Mouse (Mus musculus) forebrain, embryonic 14.5 days (tissue): ENCODE results near the gene Acrbp. TPM values are rescaled to one million over a fixed set of nuclear protein-coding genes. Genes with fewer than 3 reads are reported as not detected.

Experiments
- ATAC-seq: fragments of 200-750 bp; cut with Nextera tagmentation; 2 replicates; pipeline ENCODE4 v1.8.0; 2017; ENCODE audit warnings: mild to moderate bottlenecking, moderate library complexity
- DNase-seq: peaks from one replicate; pipeline ENCODE4 v3.0.0-alpha.2; 2015; ENCODE audit warnings: low spot score
- H3K27ac ChIP-seq: fragments of 300-500 bp; sonication (generic); 2 replicates; pipeline ENCODE4 v1.5.1; 2014; ENCODE audit warnings: low read depth, mild to moderate bottlenecking, control low read depth, low read length, moderate library complexity
- H3K27me3 ChIP-seq: fragments of 300-500 bp; sonication (generic); replicated peaks from 2 replicates; pipeline ENCODE4 v1.6.1; 2014; ENCODE audit warnings: low read length, control low read depth, mixed read lengths; ENCODE audit not compliant: control insufficient read depth, insufficient read depth
- H3K36me3 ChIP-seq: fragments of 300-500 bp; sonication (generic); 2 replicates; pipeline ENCODE4 v1.6.1; 2014; ENCODE audit warnings: low read length, control low read depth; ENCODE audit not compliant: control insufficient read depth, insufficient read depth
- H3K4me1 ChIP-seq: fragments of 300-500 bp; sonication (generic); 2 replicates; pipeline ENCODE4 v1.6.1; 2014; ENCODE audit warnings: antibody characterized with exemption, low read length, control low read depth; ENCODE audit not compliant: control insufficient read depth, insufficient read depth
- H3K4me2 ChIP-seq: fragments of 300-500 bp; sonication (generic); 2 replicates; pipeline ENCODE4 v1.6.1; 2014; ENCODE audit warnings: mild to moderate bottlenecking, control low read depth, low read length
- H3K4me3 ChIP-seq: fragments of 300-500 bp; sonication (generic); 2 replicates; pipeline ENCODE4 v1.5.1; 2014; ENCODE audit warnings: low read depth, low read length, control low read depth
- H3K9ac ChIP-seq: fragments of 300-500 bp; sonication (generic); 2 replicates; pipeline ENCODE4 v1.6.1; 2014; ENCODE audit warnings: mild to moderate bottlenecking, low read length, control low read depth, moderate library complexity
- H3K9me3 ChIP-seq: fragments of 300-500 bp; sonication (generic); replicated peaks from 2 replicates; pipeline ENCODE4 v1.6.1; 2016; ENCODE audit warnings: low read length, control low read depth, mixed read lengths; ENCODE audit not compliant: control insufficient read depth
- WGBS: fragments of 180-500 bp; shearing (Covaris S2); extraction: QIAGEN DNeasy Blood & Tissue Kit; methylation state at CpG from one replicate; pipeline ENCODE4 v1.1.7; 2014; 5-methylcytosine and 5-hydroxymethylcytosine counted together
- polyA plus RNA-seq: library from polyadenylated mRNA; unstranded; fragments of >200 nt; fragmentation: Nextera tagmentation; extraction: Ambion mirVana; gene quantifications from 2 replicates; pipeline ENCODE4 v1.2.1, GENCODE M21; 2014

Acrbp gene
- polyA plus RNA-seq, 1 experiment from 2014 or later: 10.2 TPM

GRCm38 (mm10) chr6:125031604-125032003, 17.9 kb upstream of the Acrbp start:
- H3K36me3 ChIP-seq: peaks cover 74% of the 10 kb centered on the region

GRCm38 (mm10) chr6:125038666-125039065, 10.8 kb upstream of the Acrbp start:
- Histone ChIP-seq H3K9me3 (no peaks in the 10 kb centered on the region), H3K27ac (no peak overlapping the region), H3K9ac (no peak overlapping the region), H3K4me3 (peak overlapping the region; percentile 20; the same call in 1 of the 2 replicates), H3K4me1 (peaks cover 6% of the 10 kb centered on the region; the same call in 1 of the 2 replicates), H3K36me3 (peaks cover 47% of the 10 kb centered on the region), H3K4me2 (peak overlapping the region; percentile 51), H3K27me3 (no peaks in the 10 kb centered on the region)
- ATAC-seq (no peak), DNase-seq (no peak)
- 95% methylated on average over 4 of the region's 4 CpGs for WGBS

More at GRCm38 (mm10) chr6:125031604-125032003, 17.9 kb upstream of the Acrbp start:
- H3K9ac ChIP-seq: no peak overlapping the region
- H3K27ac ChIP-seq: no peak overlapping the region
- 91% methylated on average over 16 of the region's 16 CpGs for WGBS
- H3K4me3 ChIP-seq: no peak overlapping the region
- no peaks in the 10 kb centered on the region for H3K9me3 ChIP-seq
- DNase-seq (no peak), ATAC-seq (no peak)
- no peaks in the 10 kb centered on the region; the same call in 1 of the 2 replicates for H3K4me1 ChIP-seq
- H3K4me2 ChIP-seq: no peak overlapping the region
- H3K27me3 ChIP-seq: no peaks in the 10 kb centered on the region

GRCm38 (mm10) chr6:125039131-125039530, 10.4 kb upstream of the Acrbp start:
- Histone ChIP-seq H3K4me2 (peak overlapping the region; percentile 51), H3K9ac (no peak overlapping the region), H3K36me3 (peaks cover 47% of the 10 kb centered on the region), H3K9me3 (no peaks in the 10 kb centered on the region), H3K4me3 (peak overlapping the region; percentile 20), H3K27ac (no peak overlapping the region), H3K4me1 (peaks cover 6% of the 10 kb centered on the region; the same call in 1 of the 2 replicates), H3K27me3 (no peaks in the 10 kb centered on the region)
- no peak for DNase-seq
- WGBS: 7% methylated on average over 8 of the region's 8 CpGs
- no peak; the same call in 1 of the 2 replicates for ATAC-seq

- Histone ChIP-seq H3K27ac (peak within 1 kb of the TSS; percentile 81), H3K27me3 (no peaks in the 10 kb centered on the region), H3K9me3 (no peaks in the 10 kb centered on the region), H3K9ac (peak within 1 kb of the TSS; percentile 80), H3K4me1 (peaks cover 6% of the 10 kb centered on the region; the same call in 1 of the 2 replicates), H3K4me3 (peak within 1 kb of the TSS; percentile 75), H3K36me3 (peaks cover 47% of the 10 kb centered on the region), H3K4me2 (peak within 1 kb of the TSS; percentile 90)
- DNase-seq (peak; percentile 99), ATAC-seq (peak; percentile 98)
- WGBS: under 1% methylated on average over 26 of the region's 26 CpGs
These were observed 9.8 kb upstream of the Acrbp start, which contains the start of gene Ing4 for GRCm38 (mm10) chr6:125039533-125040153. Gene Ing4 (plus strand): TSS chr6:125039760.

- peak overlapping the region; percentile 80 for H3K9ac ChIP-seq
- peak overlapping the region; percentile 90 for H3K4me2 ChIP-seq
- WGBS: 22% methylated on average over 7 of the region's 7 CpGs
- no peaks in the 10 kb centered on the region for H3K27me3 ChIP-seq
- peak overlapping the region; percentile 75 for H3K4me3 ChIP-seq
- H3K36me3 ChIP-seq: peaks cover 47% of the 10 kb centered on the region
- DNase-seq (no peak), ATAC-seq (no peak)
- no peaks in the 10 kb centered on the region for H3K9me3 ChIP-seq
- H3K4me1 ChIP-seq: peaks cover 6% of the 10 kb centered on the region; the same call in 1 of the 2 replicates
- H3K27ac ChIP-seq: 0 out of 2 replicates have a peak overlapping the region, but pooled peaks have one; percentile 81
These were observed 9.3 kb upstream of the Acrbp start for GRCm38 (mm10) chr6:125040221-125040620.

- Histone ChIP-seq H3K27me3 (no peaks in the 10 kb centered on the region), H3K4me1 (peaks cover 6% of the 10 kb centered on the region; the same call in 1 of the 2 replicates), H3K27ac (no peak overlapping the region), H3K4me3 (no peak overlapping the region), H3K4me2 (peak overlapping the region; percentile 90; the same call in 1 of the 2 replicates), H3K36me3 (peaks cover 47% of the 10 kb centered on the region), H3K9ac (no peak overlapping the region), H3K9me3 (no peaks in the 10 kb centered on the region)
- 90% methylated on average over 7 of the region's 7 CpGs for WGBS
- no peak for DNase-seq
- no peak for ATAC-seq
These were observed 8.4 kb upstream of the Acrbp start for GRCm38 (mm10) chr6:125041047-125041446.

- no peak overlapping the region for H3K9ac ChIP-seq
- H3K36me3 ChIP-seq: peaks cover 46% of the 10 kb centered on the region
- no peaks in the 10 kb centered on the region for H3K9me3 ChIP-seq
- 97% methylated on average over 7 of the region's 7 CpGs for WGBS
- H3K4me1 ChIP-seq: peaks cover 6% of the 10 kb centered on the region; the same call in 1 of the 2 replicates
- no peak overlapping the region for H3K4me2 ChIP-seq
- ATAC-seq: no peak
- no peak for DNase-seq
- no peaks in the 10 kb centered on the region for H3K27me3 ChIP-seq
- no peak overlapping the region for H3K4me3 ChIP-seq
- H3K27ac ChIP-seq: no peak overlapping the region
These were observed 7.4 kb upstream of the Acrbp start for GRCm38 (mm10) chr6:125042081-125042480.

- no peak overlapping the region for H3K27ac ChIP-seq
- ATAC-seq (peak; percentile 69), DNase-seq (peak; percentile 90)
- H3K4me3 ChIP-seq: no peak overlapping the region
- H3K36me3 ChIP-seq: peaks cover 82% of the 10 kb centered on the region
- 28% methylated on average over 5 of the region's 5 CpGs for whole genome bisulfite sequencing
- H3K4me1 ChIP-seq: no peaks in the 10 kb centered on the region
- H3K27me3 ChIP-seq: no peaks in the 10 kb centered on the region
- H3K9me3 ChIP-seq: no peaks in the 10 kb centered on the region
- no peak overlapping the region for H3K4me2 ChIP-seq
- H3K9ac ChIP-seq: no peak overlapping the region
These were observed 2.8 kb upstream of the Acrbp start for GRCm38 (mm10) chr6:125046691-125047090.

GRCm38 (mm10) chr6:125051237-125051636, 1.7 kb downstream of the Acrbp start:
- no peaks in the 10 kb centered on the region for H3K4me1 ChIP-seq
- H3K9me3 ChIP-seq: no peaks in the 10 kb centered on the region
- no peak overlapping the region for H3K4me2 ChIP-seq
- peaks cover 86% of the 10 kb centered on the region for H3K36me3 ChIP-seq
- no peak overlapping the region for H3K4me3 ChIP-seq
- ATAC-seq (no peak), DNase-seq (no peak)
- no peaks in the 10 kb centered on the region for H3K27me3 ChIP-seq
- 63% methylated on average over 5 of the region's 5 CpGs for WGBS
- no peak overlapping the region for H3K27ac ChIP-seq
- no peak overlapping the region for H3K9ac ChIP-seq
